Mouse (Mus musculus) CH12.LX (cell line): ENCODE measurements around the gene Ddx6. TPM values are rescaled to one million over a fixed set of nuclear protein-coding genes. Genes with fewer than 3 reads are reported as not detected.

Experiments
- DNase-seq: peaks from one replicate; pipeline ENCODE4 v3.0.0-alpha.2; 2013; ENCODE audit errors: extremely low read depth
- H3K27ac ChIP-seq: 2 replicates; pipeline ENCODE4 v1.5.1; 2012; ENCODE audit warnings: low read depth, mild to moderate bottlenecking, control low read depth, moderate library complexity; ENCODE audit not compliant: insufficient read depth
- H3K27me3 ChIP-seq: replicated peaks from 2 replicates; pipeline ENCODE3; 2012; ENCODE audit warnings: inconsistent platforms
- H3K36me3 ChIP-seq, 2 experiments: replicated peaks in 1 of 2; 2 replicates each; pipeline versions ENCODE3 to v1.6.1; 2012; ENCODE audit warnings: inconsistent platforms in 1 of 2, low read length in 1 of 2, mild to moderate bottlenecking in 1 of 2, mixed read lengths in 1 of 2, moderate library complexity in 1 of 2; ENCODE audit not compliant: control insufficient read depth in 1 of 2, insufficient read depth in 1 of 2
- H3K4me1 ChIP-seq, 2 experiments: 2 replicates each; pipeline ENCODE4 v1.6.1; 2012; ENCODE audit warnings: inconsistent platforms in 1 of 2, moderate library complexity in 1 of 2; ENCODE audit not compliant: insufficient read depth in 2 of 2, control insufficient read depth in 1 of 2
- H3K4me2 ChIP-seq: 2 replicates; pipeline ENCODE4 v1.6.1; 2012; ENCODE audit warnings: low read depth, mild to moderate bottlenecking, control low read depth; ENCODE audit not compliant: poor library complexity, insufficient read depth, severe bottlenecking
- H3K4me3 ChIP-seq, 3 experiments: fragments of 150-350 bp in 1 of 3; sonication (generic) in 1 of 3; replicated peaks in 1 of 3; 2 replicates each; pipeline versions ENCODE3 to v1.5.1; 2011 to 2012; ENCODE audit warnings: low read depth in 2 of 3, low read length in 2 of 3, mild to moderate bottlenecking in 2 of 3, moderate library complexity in 2 of 3, control low read depth in 1 of 3, improper control_type of control experiment in 1 of 3, inconsistent platforms in 1 of 3, mixed read lengths in 1 of 3; ENCODE audit not compliant: poor library complexity in 1 of 3
- H3K79me2 ChIP-seq: replicated peaks from 2 replicates; pipeline ENCODE4 v1.6.1; 2012; ENCODE audit warnings: mild to moderate bottlenecking, moderate library complexity; ENCODE audit not compliant: control insufficient read depth, poor library complexity, insufficient read depth, severe bottlenecking; ENCODE audit errors: extremely low read depth
- H3K9ac ChIP-seq: 2 replicates; pipeline ENCODE4 v1.6.1; 2012; ENCODE audit warnings: low read depth, mild to moderate bottlenecking, control low read depth, moderate library complexity; ENCODE audit not compliant: insufficient read depth
- H3K9me3 ChIP-seq: replicated peaks from 2 replicates; pipeline ENCODE3; 2012; ENCODE audit warnings: low read length, inconsistent platforms, mixed read lengths
- BHLHE40 ChIP-seq: IDR thresholded peaks from 2 replicates; pipeline ENCODE4 v1.6.1; 2011; ENCODE audit warnings: mild to moderate bottlenecking, low read depth, low read length, improper control_type of control experiment
- CHD2 ChIP-seq: IDR thresholded peaks from 2 replicates; pipeline ENCODE4 v1.6.1; 2011; ENCODE audit warnings: low read length, improper control_type of control experiment
- E2F4 ChIP-seq: IDR thresholded peaks from 2 replicates; pipeline ENCODE4 v1.6.1; 2011; ENCODE audit warnings: low read depth, low read length, improper control_type of control experiment; ENCODE audit not compliant: insufficient replicate concordance
- ETS1 ChIP-seq: conservative IDR thresholded peaks from 2 replicates; pipeline ENCODE4 v1.6.1; 2012; ENCODE audit warnings: low read depth, mild to moderate bottlenecking, inconsistent platforms, low read length, improper control_type of control experiment, moderate library complexity
- HCFC1 ChIP-seq: IDR thresholded peaks from 2 replicates; pipeline ENCODE4 v1.6.1; 2012; ENCODE audit warnings: low read depth, mild to moderate bottlenecking, inconsistent platforms, low read length, improper control_type of control experiment
- IRF4 ChIP-seq: IDR thresholded peaks from 2 replicates; pipeline ENCODE4 v1.6.1; 2014; ENCODE audit warnings: low read depth, mild to moderate bottlenecking, inconsistent platforms, low read length, improper control_type of control experiment
- JUN ChIP-seq: IDR thresholded peaks from 2 replicates; pipeline ENCODE4 v1.6.1; 2011; ENCODE audit warnings: low read depth, mild to moderate bottlenecking, low read length, improper control_type of control experiment, moderate library complexity; ENCODE audit not compliant: insufficient read depth
- MAFK ChIP-seq: IDR thresholded peaks from 2 replicates; pipeline ENCODE4 v1.6.1; 2011; ENCODE audit warnings: low read length, improper control_type of control experiment; ENCODE audit not compliant: insufficient replicate concordance
- MAX ChIP-seq: IDR thresholded peaks from 2 replicates; pipeline ENCODE4 v1.6.1; 2011; ENCODE audit warnings: low read length, improper control_type of control experiment
- MEF2A ChIP-seq: IDR thresholded peaks from 2 replicates; pipeline ENCODE4 v1.6.1; 2014; ENCODE audit warnings: low read depth, mild to moderate bottlenecking, inconsistent platforms, low read length, improper control_type of control experiment, borderline replicate concordance
- MXI1 ChIP-seq: IDR thresholded peaks from 2 replicates; pipeline ENCODE4 v1.6.1; 2011; ENCODE audit warnings: mild to moderate bottlenecking, low read depth, low read length, improper control_type of control experiment
- MYC ChIP-seq: IDR thresholded peaks from 2 replicates; pipeline ENCODE4 v1.6.1; 2011; ENCODE audit warnings: low read depth, mild to moderate bottlenecking, improper control_type of control experiment, low read length
- NRF1 ChIP-seq: IDR thresholded peaks from 2 replicates; pipeline ENCODE4 v1.6.1; 2014; ENCODE audit warnings: low read depth, mild to moderate bottlenecking, inconsistent platforms, low read length, improper control_type of control experiment, moderate library complexity
- PAX5 ChIP-seq: IDR thresholded peaks from 2 replicates; pipeline ENCODE4 v1.6.1; 2012; ENCODE audit warnings: low read length, inconsistent platforms, mixed read lengths
- POLR2A ChIP-seq: IDR thresholded peaks from 2 replicates; pipeline ENCODE4 v1.6.1; 2011; ENCODE audit warnings: low read depth, mild to moderate bottlenecking, improper control_type of control experiment, low read length
- RCOR1 ChIP-seq: conservative IDR thresholded peaks from 2 replicates; pipeline ENCODE4 v1.6.1; 2012; ENCODE audit warnings: low read depth, mild to moderate bottlenecking, inconsistent platforms, low read length, improper control_type of control experiment
- SIN3A ChIP-seq: IDR thresholded peaks from 2 replicates; pipeline ENCODE4 v1.6.1; 2012; ENCODE audit warnings: low read length, improper control_type of control experiment, inconsistent platforms
- TCF12 ChIP-seq: IDR thresholded peaks from 2 replicates; pipeline ENCODE4 v1.6.1; 2014; ENCODE audit warnings: low read depth, mild to moderate bottlenecking, inconsistent platforms, low read length, improper control_type of control experiment
- USF1 ChIP-seq: IDR thresholded peaks from 2 replicates; pipeline ENCODE4 v1.6.1; 2014; ENCODE audit warnings: low read depth, mild to moderate bottlenecking, inconsistent platforms, low read length, improper control_type of control experiment
- USF2 ChIP-seq: conservative IDR thresholded peaks from 2 replicates; pipeline ENCODE4 v1.6.1; 2011; ENCODE audit warnings: low read depth, low read length, improper control_type of control experiment
- ZC3H11A ChIP-seq: IDR thresholded peaks from 2 replicates; pipeline ENCODE4 v1.6.1; 2012; ENCODE audit warnings: low read depth, mild to moderate bottlenecking, inconsistent platforms, low read length, improper control_type of control experiment
- ZKSCAN1 ChIP-seq: IDR thresholded peaks from 2 replicates; pipeline ENCODE4 v1.6.1; 2012; ENCODE audit warnings: low read depth, inconsistent platforms, low read length, improper control_type of control experiment, borderline replicate concordance
- ZNF384 ChIP-seq: IDR thresholded peaks from 2 replicates; pipeline ENCODE4 v1.6.1; 2012; ENCODE audit warnings: low read depth, low read length, improper control_type of control experiment, inconsistent platforms
- dilution Hi-C: fragments of 300-500 bp; cut with MboI; formaldehyde crosslinking; loops from 2 replicates; pipeline ENCODE4 v1.14.3; 2020; ENCODE audit warnings: low sequenced_read_pairs; ENCODE audit not compliant: extremely low pct_unique_long_range_greater_than_20kb, extremely low pct_ligation_motif_present
- in situ Hi-C: fragments of 300-500 bp; cut with MboI; formaldehyde crosslinking; loops from 3 replicates; pipeline ENCODE4 v1.14.3; 2019; ENCODE audit warnings: low sequenced_read_pairs, low pct_ligation_motif_present, low pct_unique_long_range_greater_than_20kb, mixed read lengths
- polyA plus RNA-seq: library from polyadenylated mRNA; unstranded; fragments of >175 nt; gene quantifications from 2 replicates; pipeline ENCODE4 v1.2.1, GENCODE M21; 2012; ENCODE audit warnings: low read depth; ENCODE audit not compliant: insufficient read length
- total RNA-seq, 2 experiments: library from RNA; depleted of rRNA; stranded (reverse); fragments of 300-350 nt in 1 of 2; fragments of >200 nt in 1 of 2; gene quantifications; 2 replicates each; pipeline ENCODE4 v1.2.3; 2012 to 2014

Gene Ddx6
- total and polyA plus RNA-seq, 3 experiments, result 41.5 to 81.2 (median 71.4) TPM

GRCm38 (mm10) chr9:44593886-44594285, 10.8 kb upstream of the Ddx6 start:
- no peak overlapping the region for H3K27ac ChIP-seq
- TF ChIP-seq ETS1, result no peak
- TF ChIP-seq POLR2A, result no peak
- no peak for TF ChIP-seq MYC
- TF ChIP-seq NRF1, result no peak
- TF ChIP-seq ZC3H11A, result no peak
- TF ChIP-seq CHD2, result no peak
- no peak for TF ChIP-seq USF1
- no peak for TF ChIP-seq USF2
- TF ChIP-seq JUN, result no peak
- TF ChIP-seq PAX5, result no peak
- no peak for TF ChIP-seq MAFK
- no peak for TF ChIP-seq E2F4
- TF ChIP-seq RCOR1, result no peak
- no peak for TF ChIP-seq ZKSCAN1
- no peak for TF ChIP-seq MEF2A
- H3K27me3 ChIP-seq, result no peaks in the 10 kb centered on the region
- H3K9ac ChIP-seq, result no peak overlapping the region
- no peaks in the 10 kb centered on the region for H3K79me2 ChIP-seq
- in situ Hi-C loops (no loop called here), dilution Hi-C loops (no loop called here)
- no peak for DNase-seq
- no peaks in the 10 kb centered on the region for H3K36me3 ChIP-seq
- H3K4me3 ChIP-seq, result no peak overlapping the region
- peaks cover 6% of the 10 kb centered on the region for H3K9me3 ChIP-seq
- peaks cover 2 to 19% of the 10 kb centered on the region in 2 experiments for H3K4me1 ChIP-seq
- no peak overlapping the region for H3K4me2 ChIP-seq

GRCm38 (mm10) chr9:44594901-44595536, 9.7 kb upstream of the Ddx6 start:
- H3K9ac ChIP-seq, result no peak overlapping the region
- in situ Hi-C loops (no loop called here), dilution Hi-C loops (no loop called here)
- no peaks in the 10 kb centered on the region for H3K27me3 ChIP-seq
- no peak overlapping the region for H3K4me2 ChIP-seq
- H3K27ac ChIP-seq, result no peak overlapping the region
- H3K9me3 ChIP-seq, result peaks cover 6% of the 10 kb centered on the region
- no peak for TF ChIP-seq NRF1
- no peak for TF ChIP-seq BHLHE40
- no peak for TF ChIP-seq TCF12
- no peak for TF ChIP-seq MXI1
- TF ChIP-seq HCFC1, result no peak
- no peak for TF ChIP-seq ZC3H11A
- no peak for TF ChIP-seq ZNF384
- TF ChIP-seq MAX, result no peak
- TF ChIP-seq IRF4, result no peak
- no peak for TF ChIP-seq JUN
- TF ChIP-seq SIN3A, result no peak
- no peak for TF ChIP-seq CHD2
- TF ChIP-seq MEF2A, result no peak
- H3K4me3 ChIP-seq, result no peak overlapping the region
- no peaks in the 10 kb centered on the region for H3K79me2 ChIP-seq
- no peaks in the 10 kb centered on the region for H3K36me3 ChIP-seq
- peaks cover 7 to 29% of the 10 kb centered on the region in 2 experiments for H3K4me1 ChIP-seq
- no peak for DNase-seq
